Mouse (Mus musculus) cerebral cortex, adult 2 months (tissue): ENCODE results near the gene Robo1.

Source experiments
- WGBS: fragments of 180-500 bp; shearing (Covaris S2); methylation state at CpG from one replicate; pipeline ENCODE4 v1.1.7; 2018; 5-methylcytosine and 5-hydroxymethylcytosine counted together

Robo1 gene

GRCm38 (mm10) chr16:72605066-72605465 lies 297.0 kb downstream of the Robo1 start:
- WGBS = 18% methylated on average over 6 of the region's 6 CpGs

GRCm38 (mm10) chr16:72610661-72611112 lies 302.6 kb downstream of the Robo1 start:
- 33% methylated on average over 4 of the region's 4 CpGs for WGBS

GRCm38 (mm10) chr16:72614898-72615297 lies 306.8 kb downstream of the Robo1 start:
- WGBS = 11% methylated on average over 1 of the region's 1 CpGs

GRCm38 (mm10) chr16:72615360-72615759 lies 307.3 kb downstream of the Robo1 start:
- 76% methylated on average over 2 of the region's 2 CpGs for WGBS

GRCm38 (mm10) chr16:72622371-72622770 lies 314.3 kb downstream of the Robo1 start:
- 71% methylated on average over 4 of the region's 4 CpGs for WGBS

- 57% methylated on average over 10 of the region's 10 CpGs for WGBS
Measured at GRCm38 (mm10) chr16:72622868-72623267, 314.8 kb downstream of the Robo1 start.

- 66% methylated on average over 7 of the region's 7 CpGs for WGBS
Measured at GRCm38 (mm10) chr16:72633846-72634245, 325.7 kb downstream of the Robo1 start.

GRCm38 (mm10) chr16:72639332-72639940 lies 331.3 kb downstream of the Robo1 start:
- 80% methylated on average over 8 of the region's 8 CpGs for WGBS

GRCm38 (mm10) chr16:72640932-72641811 lies 333.1 kb downstream of the Robo1 start:
- 71% methylated on average over 9 of the region's 9 CpGs for WGBS

GRCm38 (mm10) chr16:72645890-72646289 lies 337.8 kb downstream of the Robo1 start:
- WGBS = 67% methylated on average over 8 of the region's 8 CpGs

GRCm38 (mm10) chr16:72649314-72649713 lies 341.2 kb downstream of the Robo1 start:
- 37% methylated on average over 4 of the region's 4 CpGs for WGBS

- WGBS = 60% methylated on average over 9 of the region's 9 CpGs
Measured at GRCm38 (mm10) chr16:72655411-72655810, 347.3 kb downstream of the Robo1 start.

- under 1% methylated on average over 26 of the region's 26 CpGs for WGBS
Measured at GRCm38 (mm10) chr16:72662837-72663350, 354.8 kb downstream of the Robo1 start.

- 1% methylated on average over 55 of the region's 55 CpGs for WGBS
Measured at GRCm38 (mm10) chr16:72663351-72664232, 355.5 kb downstream of the Robo1 start.

GRCm38 (mm10) chr16:72664233-72664613 lies 356.1 kb downstream of the Robo1 start:
- 4% methylated on average over 12 of the region's 12 CpGs for WGBS

- WGBS = 61% methylated on average over 4 of the region's 4 CpGs
Measured at GRCm38 (mm10) chr16:72664806-72665205, 356.7 kb downstream of the Robo1 start.

- WGBS = 86% methylated on average over 5 of the region's 5 CpGs
Measured at GRCm38 (mm10) chr16:72665454-72665853, 357.3 kb downstream of the Robo1 start.

GRCm38 (mm10) chr16:72670240-72671038 lies 362.3 kb downstream of the Robo1 start:
- WGBS = 60% methylated on average over 6 of the region's 6 CpGs

GRCm38 (mm10) chr16:72677234-72677633 lies 369.1 kb downstream of the Robo1 start:
- WGBS = 84% methylated on average over 5 of the region's 5 CpGs

GRCm38 (mm10) chr16:72678450-72678849 lies 370.3 kb downstream of the Robo1 start:
- 57% methylated on average over 13 of the region's 13 CpGs for WGBS
